Mouse (Mus musculus) midbrain, embryonic 14.5 days (tissue): ENCODE measurements around the gene Zfp408. TPM values are rescaled to one million over a fixed set of nuclear protein-coding genes. Genes with fewer than 3 reads are reported as not detected.

ENCODE experiments used
- ATAC-seq: fragments of 200-750 bp; cut with Nextera tagmentation; 2 replicates; pipeline ENCODE4 v1.8.0; 2017; ENCODE audit warnings: moderate number of reproducible peaks, moderate library complexity; ENCODE audit not compliant: low FRiP score, low TSS enrichment
- DNase-seq: peaks from one replicate; pipeline ENCODE4 v3.0.0-alpha.2; 2015
- H3K27ac ChIP-seq: fragments of 300-500 bp; sonication (generic); replicated peaks from 2 replicates; pipeline ENCODE4 v1.5.1; 2014; ENCODE audit warnings: mild to moderate bottlenecking, low read depth, low read length, moderate library complexity
- H3K27me3 ChIP-seq: fragments of 300-500 bp; sonication (generic); 2 replicates; pipeline ENCODE4 v1.6.1; 2014; ENCODE audit warnings: low read length, control low read depth, mixed read lengths; ENCODE audit not compliant: control insufficient read depth, insufficient read depth
- H3K36me3 ChIP-seq: fragments of 300-500 bp; sonication (generic); 2 replicates; pipeline ENCODE4 v1.6.1; 2014; ENCODE audit warnings: low read length, control low read depth; ENCODE audit not compliant: control insufficient read depth, insufficient read depth
- H3K4me1 ChIP-seq: fragments of 300-500 bp; sonication (generic); 2 replicates; pipeline ENCODE4 v1.6.1; 2014; ENCODE audit warnings: mild to moderate bottlenecking, antibody characterized with exemption, low read length, control low read depth; ENCODE audit not compliant: control insufficient read depth, insufficient read depth
- H3K4me2 ChIP-seq: fragments of 300-500 bp; sonication (generic); 2 replicates; pipeline ENCODE4 v1.6.1; 2014; ENCODE audit warnings: mild to moderate bottlenecking, low read length, moderate library complexity
- H3K4me3 ChIP-seq: fragments of 300-500 bp; sonication (generic); replicated peaks from 2 replicates; pipeline ENCODE4 v1.5.1; 2014; ENCODE audit warnings: low read depth, low read length
- H3K9ac ChIP-seq: fragments of 300-500 bp; sonication (generic); replicated peaks from 2 replicates; pipeline ENCODE4 v1.6.1; 2014; ENCODE audit warnings: mild to moderate bottlenecking, low read length, moderate library complexity
- H3K9me3 ChIP-seq: fragments of 300-500 bp; sonication (generic); 2 replicates; pipeline ENCODE4 v1.6.1; 2016; ENCODE audit warnings: low read length, control low read depth, mixed read lengths; ENCODE audit not compliant: control insufficient read depth
- WGBS: fragments of 180-500 bp; shearing (Covaris S2); extraction: QIAGEN DNeasy Blood & Tissue Kit; methylation state at CpG from one replicate; pipeline ENCODE4 v1.1.7; 2014; 5-methylcytosine and 5-hydroxymethylcytosine counted together
- polyA plus RNA-seq: library from polyadenylated mRNA; unstranded; fragments of >200 nt; fragmentation: Nextera tagmentation; extraction: Ambion mirVana; gene quantifications from 2 replicates; pipeline ENCODE4 v1.2.1, GENCODE M21; 2014

Zfp408 gene
- polyA plus RNA-seq, 1 experiment from 2014 or later, result 8.3 TPM

GRCm38 (mm10) chr2:91659657-91660056 is 10.1 kb upstream of the Zfp408 start:
- ATAC-seq (no peak), DNase-seq (no peak)
- Histone ChIP-seq H3K9me3 (no peaks in the 10 kb centered on the region), H3K27me3 (no peaks in the 10 kb centered on the region), H3K4me1 (no peaks in the 10 kb centered on the region), H3K27ac (no peak overlapping the region), H3K4me2 (no peak overlapping the region), H3K9ac (no peak overlapping the region), H3K36me3 (peaks cover 91% of the 10 kb centered on the region), H3K4me3 (no peak overlapping the region)
- WGBS, result 97% methylated on average over 8 of the region's 8 CpGs

- no peak for DNase-seq
- no peaks in the 10 kb centered on the region for H3K9me3 ChIP-seq
- H3K27me3 ChIP-seq, result no peaks in the 10 kb centered on the region
- no peak for ATAC-seq
- peaks cover 5% of the 10 kb centered on the region; the same call in 1 of the 2 replicates for H3K4me1 ChIP-seq
- H3K27ac ChIP-seq, result no peak overlapping the region
- no peak overlapping the region for H3K9ac ChIP-seq
- H3K4me3 ChIP-seq, result no peak overlapping the region
- 80% methylated on average over 8 of the region's 8 CpGs for WGBS
- H3K4me2 ChIP-seq, result no peak overlapping the region
- peaks cover 76% of the 10 kb centered on the region for H3K36me3 ChIP-seq
Measured at GRCm38 (mm10) chr2:91656774-91657173, 7.2 kb upstream of the Zfp408 start.

- Histone ChIP-seq H3K4me3 (no peak overlapping the region), H3K4me2 (no peak overlapping the region), H3K27me3 (no peaks in the 10 kb centered on the region), H3K4me1 (peaks cover 8% of the 10 kb centered on the region), H3K27ac (no peak overlapping the region), H3K9ac (no peak overlapping the region), H3K9me3 (no peaks in the 10 kb centered on the region), H3K36me3 (peaks cover 66% of the 10 kb centered on the region)
- ATAC-seq (no peak), DNase-seq (no peak)
- 86% methylated on average over 6 of the region's 6 CpGs for WGBS
Measured at GRCm38 (mm10) chr2:91655827-91656226, 6.2 kb upstream of the Zfp408 start.

- peaks cover 65% of the 10 kb centered on the region for H3K36me3 ChIP-seq
- 93% methylated on average over 5 of the region's 5 CpGs for WGBS
- DNase-seq (no peak), ATAC-seq (no peak)
- H3K9me3 ChIP-seq, result no peaks in the 10 kb centered on the region
- H3K27ac ChIP-seq, result no peak overlapping the region
- H3K9ac ChIP-seq, result no peak overlapping the region
- peaks cover 12% of the 10 kb centered on the region for H3K4me1 ChIP-seq
- H3K27me3 ChIP-seq, result no peaks in the 10 kb centered on the region
- no peak overlapping the region for H3K4me3 ChIP-seq
- no peak overlapping the region for H3K4me2 ChIP-seq
Measured at GRCm38 (mm10) chr2:91655388-91655787, 5.8 kb upstream of the Zfp408 start.

- H3K36me3 ChIP-seq, result peaks cover 45% of the 10 kb centered on the region
- no peak overlapping the region for H3K9ac ChIP-seq
- H3K27ac ChIP-seq, result no peak overlapping the region
- H3K4me2 ChIP-seq, result no peak overlapping the region
- peaks cover 19% of the 10 kb centered on the region for H3K4me1 ChIP-seq
- DNase-seq (peak; percentile 42), ATAC-seq (no peak)
- H3K4me3 ChIP-seq, result no peak overlapping the region
- no peaks in the 10 kb centered on the region for H3K27me3 ChIP-seq
- WGBS, result 31% methylated on average over 6 of the region's 6 CpGs
- no peaks in the 10 kb centered on the region for H3K9me3 ChIP-seq
Measured at GRCm38 (mm10) chr2:91652863-91653262, 3.3 kb upstream of the Zfp408 start.

GRCm38 (mm10) chr2:91651458-91652258 is 2.1 kb upstream of the Zfp408 start:
- no peak overlapping the region for H3K4me3 ChIP-seq
- no peak overlapping the region for H3K4me2 ChIP-seq
- peaks cover 45% of the 10 kb centered on the region for H3K36me3 ChIP-seq
- H3K9ac ChIP-seq, result no peak overlapping the region
- H3K9me3 ChIP-seq, result no peaks in the 10 kb centered on the region
- H3K4me1 ChIP-seq, result peaks cover 19% of the 10 kb centered on the region
- no peak overlapping the region for H3K27ac ChIP-seq
- no peaks in the 10 kb centered on the region for H3K27me3 ChIP-seq
- WGBS, result 88% methylated on average over 14 of the region's 14 CpGs
- ATAC-seq (no peak), DNase-seq (no peak)

GRCm38 (mm10) chr2:91650360-91650995 is 887 bp upstream of the Zfp408 start:
- Histone ChIP-seq H3K27me3 (no peaks in the 10 kb centered on the region), H3K9me3 (no peaks in the 10 kb centered on the region), H3K4me1 (peaks cover 19% of the 10 kb centered on the region), H3K9ac (peak overlapping the region; percentile 69), H3K36me3 (peaks cover 44% of the 10 kb centered on the region), H3K4me2 (peak overlapping the region; percentile 99), H3K27ac (peak overlapping the region; percentile 73), H3K4me3 (peak overlapping the region; percentile 90)
- WGBS, result 18% methylated on average over 16 of the region's 16 CpGs
- peak; percentile 44 for ATAC-seq
- no peak for DNase-seq

GRCm38 (mm10) chr2:91649152-91649551 is 439 bp downstream of the Zfp408 start:
- DNase-seq (no peak), ATAC-seq (no peak)
- Histone ChIP-seq H3K27ac (peak overlapping the region; percentile 80; the same call in 1 of the 2 replicates), H3K4me1 (peaks cover 19% of the 10 kb centered on the region), H3K36me3 (peaks cover 44% of the 10 kb centered on the region), H3K9me3 (no peaks in the 10 kb centered on the region), H3K4me3 (peak overlapping the region; percentile 90), H3K9ac (peak overlapping the region; percentile 91), H3K4me2 (peak overlapping the region; percentile 99), H3K27me3 (no peaks in the 10 kb centered on the region)
- 5% methylated on average over 15 of the region's 15 CpGs for WGBS

- peaks cover 14% of the 10 kb centered on the region for H3K4me1 ChIP-seq
- no peak overlapping the region for H3K4me3 ChIP-seq
- no peaks in the 10 kb centered on the region for H3K27me3 ChIP-seq
- no peak overlapping the region for H3K27ac ChIP-seq
- H3K9ac ChIP-seq, result no peak overlapping the region
- no peak for ATAC-seq
- peak; percentile 86 for DNase-seq
- no peak overlapping the region for H3K4me2 ChIP-seq
- H3K9me3 ChIP-seq, result no peaks in the 10 kb centered on the region
- H3K36me3 ChIP-seq, result peaks cover 58% of the 10 kb centered on the region
- WGBS, result 30% methylated on average over 1 of the region's 1 CpGs
Measured at GRCm38 (mm10) chr2:91646733-91647132, 2.9 kb downstream of the Zfp408 start.
